Mouse (Mus musculus) kidney, adult 2 months (tissue): ENCODE data around the gene Ccdc18.

Experiments used
- CTCF ChIP-seq: fragments of 200-500 bp; conservative IDR thresholded peaks from 2 replicates; pipeline ENCODE4 v1.5.1; 2011; ENCODE audit warnings: low read depth, mild to moderate bottlenecking, control low read depth, low read length, moderate library complexity, mixed read lengths; ENCODE audit not compliant: insufficient read depth, insufficient read length
- POLR2A ChIP-seq: fragments of 200-500 bp; IDR thresholded peaks from one replicate; pipeline ENCODE4 v1.6.1; 2011; ENCODE audit warnings: low read depth, low read length, control low read depth

- TF ChIP-seq CTCF: no peak
- no peak for TF ChIP-seq POLR2A
Measured at GRCm38 (mm10) chr5:108152592-108152991, 19.9 kb downstream of the Ccdc18 start.
